10 mouse cellular contexts compared by ENCODE assay signal in genomic region chr12:29368107-29368819, GRCm38 (mm10).
DNase-seq lines count a peak whose midpoint lies in the region; ATAC-seq and TF ChIP-seq lines count a peak whose summit lies in the region.
"Had no signal": no experiment of that assay in that cellular context is flagged by ENCODE, and none has a peak within 500 bp of the region (broad histone marks: within the 10 kb centered on the region; RNA-seq: fewer than 3 reads in every experiment).

No protein-coding gene starts in this region.

- no peaks in the 10 kb centered on the region for H3K36me3 ChIP-seq in E14TG2a.4 (ENCODE audit: insufficient read depth, low read length)
- no peaks in the 10 kb centered on the region for H3K36me3 ChIP-seq in forebrain, embryonic 12.5 days (replicated peaks)
- H3K36me3 ChIP-seq in heart, postnatal 0 days (replicated peaks; ENCODE audit: control insufficient read depth, insufficient read depth, low read length), result no peaks in the 10 kb centered on the region
- no peaks in the 10 kb centered on the region for H3K36me3 ChIP-seq in midbrain, embryonic 10.5 days
- H3K36me3 ChIP-seq in stomach, embryonic 15.5 days, result no peaks in the 10 kb centered on the region

- ATAC-seq in forebrain, embryonic 12.5 days (ENCODE audit: low FRiP score), result peak; percentile 93
- peak; percentile 11; the same call in 1 of the 2 replicates for ATAC-seq in heart, postnatal 0 days (ENCODE audit: insufficient read depth, low read depth)
- no peak for ATAC-seq in stomach, embryonic 15.5 days (ENCODE audit: insufficient read depth, low FRiP score, low read depth)
- ATAC-seq: Patski had no signal

- H3K4me2 ChIP-seq in forebrain, embryonic 12.5 days, result peak overlapping the region; percentile 51
- H3K4me2 ChIP-seq in heart, postnatal 0 days (ENCODE audit: low read depth, low read length), result peak overlapping the region; percentile 51
- peak overlapping the region; percentile 40 for H3K4me2 ChIP-seq in stomach, embryonic 15.5 days

- 4% methylated on average over 19 of the region's 19 CpGs for WGBS in forebrain, embryonic 12.5 days
- WGBS in heart, postnatal 0 days, result 20% methylated on average over 19 of the region's 19 CpGs
- WGBS in midbrain, embryonic 10.5 days, result 9% methylated on average over 19 of the region's 19 CpGs
- 20% methylated on average over 19 of the region's 19 CpGs for WGBS in stomach, embryonic 15.5 days

- no peak for TF ChIP-seq EP300 in heart, postnatal 0 days (IDR thresholded peaks at IDR 0.05; ENCODE audit: low read depth)

- H3K9me3 ChIP-seq in E14TG2a.4 (ENCODE audit: low read length), result no peaks in the 10 kb centered on the region
- no peaks in the 10 kb centered on the region for H3K9me3 ChIP-seq in forebrain, embryonic 12.5 days
- no peaks in the 10 kb centered on the region for H3K9me3 ChIP-seq in heart, postnatal 0 days (replicated peaks; ENCODE audit: control insufficient read depth, low read length)
- no peaks in the 10 kb centered on the region for H3K9me3 ChIP-seq in midbrain, embryonic 10.5 days (replicated peaks)
- H3K9me3 ChIP-seq in stomach, embryonic 15.5 days, result no peaks in the 10 kb centered on the region

- no peak for TF ChIP-seq CTCF in E14TG2a.4 (conservative IDR thresholded peaks at IDR 0.05; ENCODE audit: low read length)
- no peak for TF ChIP-seq CTCF in heart, postnatal 0 days (IDR thresholded peaks at IDR 0.05; ENCODE audit: low read depth)

- peak overlapping the region; percentile 69 for H3K4me3 ChIP-seq in E14TG2a.4 (replicated peaks; ENCODE audit: low read length)
- H3K4me3 ChIP-seq in forebrain, embryonic 12.5 days (replicated peaks), result peak overlapping the region; percentile 26
- peak overlapping the region; percentile 17 for H3K4me3 ChIP-seq in heart, postnatal 0 days (ENCODE audit: low read depth, low read length)
- H3K4me3 ChIP-seq in midbrain, embryonic 10.5 days, result peak overlapping the region; percentile 47
- H3K4me3 ChIP-seq in stomach, embryonic 15.5 days (replicated peaks), result no peak overlapping the region

- H3K4me1 ChIP-seq in E14TG2a.4 (replicated peaks; ENCODE audit: low read depth, low read length), result peaks cover 46% of the 10 kb centered on the region
- H3K4me1 ChIP-seq in forebrain, embryonic 12.5 days, result peaks cover 34% of the 10 kb centered on the region
- peaks cover 23% of the 10 kb centered on the region for H3K4me1 ChIP-seq in heart, postnatal 0 days (ENCODE audit: control insufficient read depth, insufficient read depth)
- peaks cover 30% of the 10 kb centered on the region for H3K4me1 ChIP-seq in midbrain, embryonic 10.5 days
- peaks cover 6% of the 10 kb centered on the region; the same call in 1 of the 2 replicates for H3K4me1 ChIP-seq in stomach, embryonic 15.5 days

- no peaks in the 10 kb centered on the region for H3K27me3 ChIP-seq in E14TG2a.4 (ENCODE audit: insufficient read depth, low read length)
- H3K27me3 ChIP-seq in forebrain, embryonic 12.5 days, result 0 out of 2 replicates have a peak, but pooled peaks cover 5% of the 10 kb centered on the region
- H3K27me3 ChIP-seq in heart, postnatal 0 days (ENCODE audit: control insufficient read depth, insufficient read depth, low read length), result no peaks in the 10 kb centered on the region
- H3K27me3 ChIP-seq in midbrain, embryonic 10.5 days (ENCODE audit: low read depth, poor library complexity, severe bottlenecking), result peaks cover 17% of the 10 kb centered on the region
- H3K27me3 ChIP-seq in stomach, embryonic 15.5 days (replicated peaks), result no peaks in the 10 kb centered on the region
- H3K27me3 ChIP-seq: Patski had no signal

- H3K27ac ChIP-seq in forebrain, embryonic 12.5 days, result peak overlapping the region; percentile 90
- H3K27ac ChIP-seq in heart, postnatal 0 days (ENCODE audit: low read depth), result no peak overlapping the region
- H3K27ac ChIP-seq in midbrain, embryonic 10.5 days (replicated peaks), result peak overlapping the region; percentile 85
- no peak overlapping the region for H3K27ac ChIP-seq in stomach, embryonic 15.5 days
- H3K27ac ChIP-seq: liver, embryonic 14.5 days had no signal

- peak overlapping the region; percentile 55 for H3K9ac ChIP-seq in forebrain, embryonic 12.5 days
- no peak overlapping the region for H3K9ac ChIP-seq in heart, postnatal 0 days (replicated peaks; ENCODE audit: low read depth, low read length)
- no peak overlapping the region for H3K9ac ChIP-seq in stomach, embryonic 15.5 days
- H3K9ac ChIP-seq: liver, embryonic 14.5 days had no signal

- peak; percentile 91 for DNase-seq in brain, adult 2 months (ENCODE audit: low read depth, low spot score)
- DNase-seq in heart, postnatal 0 days (ENCODE audit: low spot score), result no peak
- DNase-seq in kidney, postnatal 36 days, result peak; percentile 57 to 69
- DNase-seq in midbrain, embryonic 10.5 days (ENCODE audit: low spot score), result peak; percentile 64
- DNase-seq in spleen, postnatal 4 days (ENCODE audit: low spot score in 2 of 2), result no peak

Comparison
In these comparisons a context has a peak if more than half of its experiments do, and no peak if none do; other contexts are left out.
1. DNase-seq: peak in brain, adult 2 months (single experiment), kidney, postnatal 36 days (2 of 2) and midbrain, embryonic 10.5 days (single experiment); none in heart, postnatal 0 days (single experiment) and spleen, postnatal 4 days (0 of 2).
2. H3K27ac ChIP-seq: peak in forebrain, embryonic 12.5 days (single experiment) and midbrain, embryonic 10.5 days (single experiment); none in heart, postnatal 0 days (single experiment) and stomach, embryonic 15.5 days (single experiment).
3. Peak in every context shown above with its lines, with median percentiles within 50 percentile points of each other: H3K4me2 ChIP-seq.